Mouse (Mus musculus): ENCODE results near the gene Lmo2. TPM values are rescaled to one million over a fixed set of nuclear protein-coding genes. Genes with fewer than 3 reads are reported as not detected.

The Lmo2 gene
- polyA plus RNA-seq, 1 experiment: 13.1 TPM

GRCm38 (mm10) chr2:103934270-103934669 lies 23.5 kb upstream of the Lmo2 start:
- Histone ChIP-seq H3K4me3 (ENCODE audit: low read depth, low read length) (no peak overlapping the region), H3K27me3 (ENCODE audit: control insufficient read depth, insufficient read depth, low read length) (no peaks in the 10 kb centered on the region)

DNA sequence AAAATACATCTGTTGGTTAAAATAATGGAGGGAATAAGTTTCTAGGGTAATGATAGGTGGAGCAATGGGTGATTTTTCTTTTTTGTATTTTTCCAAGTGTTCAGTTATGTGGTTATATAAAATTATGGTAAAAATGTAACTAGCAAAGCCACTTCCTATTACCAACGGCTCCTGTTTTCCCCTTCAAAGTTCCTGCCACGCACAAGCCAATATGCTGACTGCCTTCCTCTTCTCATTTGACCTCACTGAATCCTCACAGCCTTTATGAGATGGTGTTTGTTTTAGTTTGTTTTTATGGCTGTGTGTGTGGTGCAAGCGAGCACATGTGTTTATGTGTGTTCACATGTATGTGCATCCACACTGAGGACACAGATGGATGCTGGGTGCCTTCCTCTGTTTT lies 23.1 kb upstream of the Lmo2 start:
- 48% methylated on average over 3 of the region's 3 CpGs for WGBS
- H3K27me3 ChIP-seq (ENCODE audit: control insufficient read depth, insufficient read depth, low read length): no peaks in the 10 kb centered on the region
- H3K4me1 ChIP-seq (ENCODE audit: control insufficient read depth, insufficient read depth, insufficient read length, low read length): no peaks in the 10 kb centered on the region
- TF ChIP-seq CTCF (IDR thresholded peaks at IDR 0.05; ENCODE audit: extremely low read depth, insufficient read length, insufficient replicate concordance, low read depth, low read length) (no peak), POLR2A (IDR thresholded peaks at IDR 0.05; ENCODE audit: low read depth, low read length) (no peak)
- H3K27ac ChIP-seq (ENCODE audit: insufficient read depth, low read depth, low read length): no peak overlapping the region
- H3K36me3 ChIP-seq (ENCODE audit: control insufficient read depth, insufficient read depth, low read length): no peaks in the 10 kb centered on the region
- no peak overlapping the region for H3K4me3 ChIP-seq (ENCODE audit: low read depth, low read length)

More at GRCm38 (mm10) chr2:103934270-103934669, 23.5 kb upstream of the Lmo2 start:
- no peak for TF ChIP-seq CTCF (IDR thresholded peaks at IDR 0.05; ENCODE audit: extremely low read depth, insufficient read length, insufficient replicate concordance, low read depth, low read length)
- no peak for TF ChIP-seq POLR2A (IDR thresholded peaks at IDR 0.05; ENCODE audit: low read depth, low read length)
- H3K27ac ChIP-seq (ENCODE audit: insufficient read depth, low read depth, low read length): no peak overlapping the region
- WGBS: 47% methylated on average over 7 of the region's 7 CpGs
- no peaks in the 10 kb centered on the region for H3K36me3 ChIP-seq (ENCODE audit: control insufficient read depth, insufficient read depth, low read length)
- H3K4me1 ChIP-seq (ENCODE audit: control insufficient read depth, insufficient read depth, insufficient read length, low read length): no peaks in the 10 kb centered on the region

- no peak overlapping the region for H3K27ac ChIP-seq (ENCODE audit: insufficient read depth, low read depth, low read length)
- no peaks in the 10 kb centered on the region for H3K4me1 ChIP-seq (ENCODE audit: control insufficient read depth, insufficient read depth, insufficient read length, low read length)
- WGBS: 75% methylated on average over 10 of the region's 10 CpGs
- no peaks in the 10 kb centered on the region for H3K27me3 ChIP-seq (ENCODE audit: control insufficient read depth, insufficient read depth, low read length)
- no peak for TF ChIP-seq POLR2A (IDR thresholded peaks at IDR 0.05; ENCODE audit: low read depth, low read length)
- TF ChIP-seq CTCF (IDR thresholded peaks at IDR 0.05; ENCODE audit: extremely low read depth, insufficient read length, insufficient replicate concordance, low read depth, low read length): no peak
- no peak overlapping the region for H3K4me3 ChIP-seq (ENCODE audit: low read depth, low read length)
- no peaks in the 10 kb centered on the region for H3K36me3 ChIP-seq (ENCODE audit: control insufficient read depth, insufficient read depth, low read length)
These were observed 21.9 kb upstream of the Lmo2 start for GRCm38 (mm10) chr2:103935691-103936435.

GRCm38 (mm10) chr2:103936666-103937065 lies 21.1 kb upstream of the Lmo2 start:
- H3K27me3 ChIP-seq (ENCODE audit: control insufficient read depth, insufficient read depth, low read length): no peaks in the 10 kb centered on the region
- no peaks in the 10 kb centered on the region for H3K4me1 ChIP-seq (ENCODE audit: control insufficient read depth, insufficient read depth, insufficient read length, low read length)
- H3K36me3 ChIP-seq (ENCODE audit: control insufficient read depth, insufficient read depth, low read length): no peaks in the 10 kb centered on the region
- H3K27ac ChIP-seq (ENCODE audit: insufficient read depth, low read depth, low read length): no peak overlapping the region
- 91% methylated on average over 2 of the region's 2 CpGs for WGBS
- no peak overlapping the region for H3K4me3 ChIP-seq (ENCODE audit: low read depth, low read length)
- TF ChIP-seq CTCF (IDR thresholded peaks at IDR 0.05; ENCODE audit: extremely low read depth, insufficient read length, insufficient replicate concordance, low read depth, low read length) (no peak), POLR2A (IDR thresholded peaks at IDR 0.05; ENCODE audit: low read depth, low read length) (no peak)

- Histone ChIP-seq H3K27ac (ENCODE audit: insufficient read depth, low read depth, low read length) (no peak overlapping the region), H3K27me3 (ENCODE audit: control insufficient read depth, insufficient read depth, low read length) (no peaks in the 10 kb centered on the region), H3K36me3 (ENCODE audit: control insufficient read depth, insufficient read depth, low read length) (no peaks in the 10 kb centered on the region), H3K4me1 (ENCODE audit: control insufficient read depth, insufficient read depth, insufficient read length, low read length) (no peaks in the 10 kb centered on the region), H3K4me3 (ENCODE audit: low read depth, low read length) (no peak overlapping the region)
- 67% methylated on average over 2 of the region's 2 CpGs for WGBS
- TF ChIP-seq CTCF (IDR thresholded peaks at IDR 0.05; ENCODE audit: extremely low read depth, insufficient read length, insufficient replicate concordance, low read depth, low read length) (no peak), POLR2A (IDR thresholded peaks at IDR 0.05; ENCODE audit: low read depth, low read length) (no peak)
These were observed 20.1 kb upstream of the Lmo2 start for GRCm38 (mm10) chr2:103937670-103938069.

DNA sequence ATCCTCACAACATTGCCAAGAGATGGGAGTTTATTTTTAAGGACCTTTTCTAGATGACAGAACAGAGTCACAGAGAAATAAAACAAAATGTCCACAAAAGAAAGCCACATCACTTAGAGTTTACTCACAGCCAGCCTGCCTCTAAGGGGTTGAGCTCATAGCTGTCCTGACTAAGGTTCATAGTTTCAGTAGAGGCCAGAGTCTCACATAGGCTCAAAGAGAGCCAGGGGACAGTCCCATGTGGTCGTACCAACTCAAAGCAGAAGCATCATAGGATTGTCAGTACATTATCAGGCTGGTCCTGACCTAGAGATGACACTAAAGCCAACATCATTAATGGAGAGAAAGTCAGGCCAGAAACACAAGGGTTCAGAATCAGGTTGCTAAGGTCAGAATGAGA lies 19.2 kb upstream of the Lmo2 start:
- 68% methylated on average over 1 of the region's 1 CpGs for WGBS
- Histone ChIP-seq H3K27ac (ENCODE audit: insufficient read depth, low read depth, low read length) (no peak overlapping the region), H3K4me3 (ENCODE audit: low read depth, low read length) (no peak overlapping the region), H3K36me3 (ENCODE audit: control insufficient read depth, insufficient read depth, low read length) (no peaks in the 10 kb centered on the region), H3K4me1 (ENCODE audit: control insufficient read depth, insufficient read depth, insufficient read length, low read length) (no peaks in the 10 kb centered on the region), H3K27me3 (ENCODE audit: control insufficient read depth, insufficient read depth, low read length) (no peaks in the 10 kb centered on the region)
- TF ChIP-seq CTCF (IDR thresholded peaks at IDR 0.05; ENCODE audit: extremely low read depth, insufficient read length, insufficient replicate concordance, low read depth, low read length) (no peak), POLR2A (IDR thresholded peaks at IDR 0.05; ENCODE audit: low read depth, low read length) (no peak)

DNA sequence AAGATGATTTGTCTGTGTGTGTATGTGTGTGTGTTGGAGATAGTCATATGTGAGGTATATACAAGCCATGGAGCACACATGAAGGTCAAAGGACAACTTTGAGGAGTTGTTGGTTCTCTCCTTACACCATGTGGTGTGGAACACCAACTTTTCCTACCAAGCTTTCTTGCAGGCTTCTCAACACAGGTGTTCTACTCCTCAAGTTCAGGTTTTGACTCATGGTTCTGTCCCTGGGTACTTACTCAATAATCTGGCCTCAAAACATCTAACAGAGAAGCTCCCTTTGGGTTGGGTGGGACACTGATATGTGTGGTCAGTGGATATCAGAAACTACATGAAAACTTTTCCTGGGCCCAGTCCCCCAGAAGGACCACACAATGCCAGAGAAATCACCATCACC lies 18.8 kb upstream of the Lmo2 start:
- H3K36me3 ChIP-seq (ENCODE audit: control insufficient read depth, insufficient read depth, low read length): no peaks in the 10 kb centered on the region

More for the DNA sequence above, 18.8 kb upstream of the Lmo2 start:
- H3K4me3 ChIP-seq (ENCODE audit: low read depth, low read length): no peak overlapping the region
- H3K4me1 ChIP-seq (ENCODE audit: control insufficient read depth, insufficient read depth, insufficient read length, low read length): no peaks in the 10 kb centered on the region
- TF ChIP-seq POLR2A (IDR thresholded peaks at IDR 0.05; ENCODE audit: low read depth, low read length) (no peak), CTCF (IDR thresholded peaks at IDR 0.05; ENCODE audit: extremely low read depth, insufficient read length, insufficient replicate concordance, low read depth, low read length) (no peak)
- no peaks in the 10 kb centered on the region for H3K27me3 ChIP-seq (ENCODE audit: control insufficient read depth, insufficient read depth, low read length)
- H3K27ac ChIP-seq (ENCODE audit: insufficient read depth, low read depth, low read length): no peak overlapping the region
